Mouse (Mus musculus): ENCODE data around the gene Dcaf6. TPM values are rescaled to one million over a fixed set of nuclear protein-coding genes. Genes with fewer than 3 reads are reported as not detected.

Dcaf6 gene
- polyA plus RNA-seq, 1 experiment: 10.4 TPM

- no peaks in the 10 kb centered on the region for H3K27me3 ChIP-seq (ENCODE audit: control insufficient read depth, insufficient read depth, low read length)
- no peak overlapping the region for H3K27ac ChIP-seq (ENCODE audit: insufficient read depth, low read length)
- H3K4me3 ChIP-seq (ENCODE audit: extremely low read depth, insufficient read depth, insufficient read length): no peak overlapping the region
- peaks cover 4% of the 10 kb centered on the region for H3K36me3 ChIP-seq (ENCODE audit: control insufficient read depth, insufficient read depth, low read length)
- H3K4me1 ChIP-seq (ENCODE audit: control insufficient read depth, insufficient read depth, insufficient read length): peaks cover 4% of the 10 kb centered on the region; the same call in 1 of the 2 replicates
- TF ChIP-seq POLR2A (IDR thresholded peaks at IDR 0.05; ENCODE audit: low read depth, low read length): no peak
- TF ChIP-seq CTCF (IDR thresholded peaks at IDR 0.05; ENCODE audit: extremely low read depth, insufficient read depth, insufficient read length, insufficient replicate concordance): no peak
- DNase-seq (ENCODE audit: low read depth in 1 of 2, low spot score in 2 of 2): no peak
- 60% methylated on average over 1 of the region's 1 CpGs for WGBS
Observed at GRCm38 (mm10) chr1:165393033-165393432, 67.2 kb downstream of the Dcaf6 start.

- WGBS: 87% methylated on average over 5 of the region's 5 CpGs
- no peak for TF ChIP-seq CTCF (IDR thresholded peaks at IDR 0.05; ENCODE audit: extremely low read depth, insufficient read depth, insufficient read length, insufficient replicate concordance)
- no peak for TF ChIP-seq POLR2A (IDR thresholded peaks at IDR 0.05; ENCODE audit: low read depth, low read length)
- peaks cover 4% of the 10 kb centered on the region; the same call in 1 of the 2 replicates for H3K4me1 ChIP-seq (ENCODE audit: control insufficient read depth, insufficient read depth, insufficient read length)
- peaks cover 4% of the 10 kb centered on the region for H3K36me3 ChIP-seq (ENCODE audit: control insufficient read depth, insufficient read depth, low read length)
- DNase-seq (ENCODE audit: low read depth in 1 of 2, low spot score in 2 of 2): no peak
- no peaks in the 10 kb centered on the region for H3K27me3 ChIP-seq (ENCODE audit: control insufficient read depth, insufficient read depth, low read length)
- no peak overlapping the region for H3K4me3 ChIP-seq (ENCODE audit: extremely low read depth, insufficient read depth, insufficient read length)
- H3K27ac ChIP-seq (ENCODE audit: insufficient read depth, low read length): no peak overlapping the region
Observed at GRCm38 (mm10) chr1:165388716-165389115, 71.6 kb downstream of the Dcaf6 start.

DNA sequence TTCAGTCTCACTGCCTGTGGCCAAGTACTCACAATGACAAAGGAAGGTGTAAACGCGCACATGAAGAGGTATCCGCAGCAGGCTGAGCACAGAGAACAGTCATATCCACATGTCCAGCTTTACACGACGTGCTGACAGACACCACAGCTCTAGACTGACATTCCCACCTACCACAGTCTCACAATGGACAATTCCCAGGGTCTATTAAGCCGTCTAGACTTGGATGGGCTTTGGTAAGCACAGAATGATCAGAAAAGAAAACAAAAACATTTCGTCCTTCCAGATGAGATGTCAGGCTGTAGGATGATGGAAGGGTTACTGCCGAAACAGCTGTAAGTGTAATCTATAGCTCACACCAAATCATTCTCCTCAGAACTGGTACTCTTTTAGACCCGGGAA lies 73.8 kb downstream of the Dcaf6 start:
- TF ChIP-seq CTCF (IDR thresholded peaks at IDR 0.05; ENCODE audit: extremely low read depth, insufficient read depth, insufficient read length, insufficient replicate concordance) (no peak), POLR2A (IDR thresholded peaks at IDR 0.05; ENCODE audit: low read depth, low read length) (no peak)
- Histone ChIP-seq H3K27ac (ENCODE audit: insufficient read depth, low read length) (no peak overlapping the region), H3K4me3 (ENCODE audit: extremely low read depth, insufficient read depth, insufficient read length) (no peak overlapping the region), H3K36me3 (ENCODE audit: control insufficient read depth, insufficient read depth, low read length) (peaks cover 4% of the 10 kb centered on the region), H3K4me1 (ENCODE audit: control insufficient read depth, insufficient read depth, insufficient read length) (no peaks in the 10 kb centered on the region), H3K27me3 (ENCODE audit: control insufficient read depth, insufficient read depth, low read length) (no peaks in the 10 kb centered on the region)
- 94% methylated on average over 9 of the region's 9 CpGs for WGBS
- no peak for DNase-seq (ENCODE audit: low read depth in 1 of 2, low spot score in 2 of 2)

- no peak overlapping the region for H3K4me3 ChIP-seq (ENCODE audit: extremely low read depth, insufficient read depth, insufficient read length)
- DNase-seq (ENCODE audit: low read depth in 1 of 2, low spot score in 2 of 2): no peak
- H3K27me3 ChIP-seq (ENCODE audit: control insufficient read depth, insufficient read depth, low read length): no peaks in the 10 kb centered on the region
- whole genome bisulfite sequencing: 67% methylated on average over 14 of the region's 14 CpGs
- TF ChIP-seq POLR2A (IDR thresholded peaks at IDR 0.05; ENCODE audit: low read depth, low read length): no peak
- TF ChIP-seq CTCF (IDR thresholded peaks at IDR 0.05; ENCODE audit: extremely low read depth, insufficient read depth, insufficient read length, insufficient replicate concordance): no peak
- no peak overlapping the region for H3K27ac ChIP-seq (ENCODE audit: insufficient read depth, low read length)
- H3K4me1 ChIP-seq (ENCODE audit: control insufficient read depth, insufficient read depth, insufficient read length): no peaks in the 10 kb centered on the region
- peaks cover 4% of the 10 kb centered on the region for H3K36me3 ChIP-seq (ENCODE audit: control insufficient read depth, insufficient read depth, low read length)
Observed at GRCm38 (mm10) chr1:165385810-165386524, 74.3 kb downstream of the Dcaf6 start.

GRCm38 (mm10) chr1:165373839-165374238 lies 86.4 kb downstream of the Dcaf6 start:
- Histone ChIP-seq H3K4me3 (ENCODE audit: extremely low read depth, insufficient read depth, insufficient read length) (no peak overlapping the region), H3K36me3 (ENCODE audit: control insufficient read depth, insufficient read depth, low read length) (no peaks in the 10 kb centered on the region; the same call in 1 of the 2 replicates), H3K4me1 (ENCODE audit: control insufficient read depth, insufficient read depth, insufficient read length) (no peaks in the 10 kb centered on the region), H3K27me3 (ENCODE audit: control insufficient read depth, insufficient read depth, low read length) (no peaks in the 10 kb centered on the region), H3K27ac (ENCODE audit: insufficient read depth, low read length) (no peak overlapping the region)
- DNase-seq (ENCODE audit: low read depth in 1 of 2, low spot score in 2 of 2): no peak
- TF ChIP-seq POLR2A (IDR thresholded peaks at IDR 0.05; ENCODE audit: low read depth, low read length): no peak
- TF ChIP-seq CTCF (IDR thresholded peaks at IDR 0.05; ENCODE audit: extremely low read depth, insufficient read depth, insufficient read length, insufficient replicate concordance): no peak
- 87% methylated on average over 9 of the region's 9 CpGs for WGBS

GRCm38 (mm10) chr1:165370990-165371389 lies 89.3 kb downstream of the Dcaf6 start:
- no peak for DNase-seq (ENCODE audit: low read depth in 1 of 2, low spot score in 2 of 2)
- Histone ChIP-seq H3K36me3 (ENCODE audit: control insufficient read depth, insufficient read depth, low read length) (no peaks in the 10 kb centered on the region; the same call in 1 of the 2 replicates), H3K4me1 (ENCODE audit: control insufficient read depth, insufficient read depth, insufficient read length) (no peaks in the 10 kb centered on the region), H3K4me3 (ENCODE audit: extremely low read depth, insufficient read depth, insufficient read length) (no peak overlapping the region), H3K27me3 (ENCODE audit: control insufficient read depth, insufficient read depth, low read length) (no peaks in the 10 kb centered on the region), H3K27ac (ENCODE audit: insufficient read depth, low read length) (no peak overlapping the region)
- no peak for TF ChIP-seq POLR2A (IDR thresholded peaks at IDR 0.05; ENCODE audit: low read depth, low read length)
- WGBS: 89% methylated on average over 4 of the region's 4 CpGs

GRCm38 (mm10) chr1:165365057-165365456 lies 95.2 kb downstream of the Dcaf6 start:
- DNase-seq (ENCODE audit: low read depth in 1 of 2, low spot score in 2 of 2): no peak
- TF ChIP-seq POLR2A (IDR thresholded peaks at IDR 0.05; ENCODE audit: low read depth, low read length) (no peak), CTCF (IDR thresholded peaks at IDR 0.05; ENCODE audit: extremely low read depth, insufficient read depth, insufficient read length, insufficient replicate concordance) (no peak)
- H3K27me3 ChIP-seq (ENCODE audit: control insufficient read depth, insufficient read depth, low read length): no peaks in the 10 kb centered on the region
- H3K27ac ChIP-seq (ENCODE audit: insufficient read depth, low read length): no peak overlapping the region
- 97% methylated on average over 3 of the region's 3 CpGs for WGBS
- H3K4me3 ChIP-seq (ENCODE audit: extremely low read depth, insufficient read depth, insufficient read length): no peak overlapping the region
- H3K36me3 ChIP-seq (ENCODE audit: control insufficient read depth, insufficient read depth, low read length): no peaks in the 10 kb centered on the region; the same call in 1 of the 2 replicates
- H3K4me1 ChIP-seq (ENCODE audit: control insufficient read depth, insufficient read depth, insufficient read length): no peaks in the 10 kb centered on the region

Data from spleen, adult 2 months (tissue).